Mouse (Mus musculus) cerebellum, adult 18-20 months (tissue): ENCODE measurements at regions not wholly inside any gene's neighbourhood (a gene's known extent, or its start where the extent isn't known, plus 50 kb on each side); places are given as distances from the start of the nearest gene placed in this dataset.

ENCODE experiments used
- DNase-seq, 2 experiments: peaks; one replicate each; pipeline ENCODE4 v3.0.0; 2021

DNA sequence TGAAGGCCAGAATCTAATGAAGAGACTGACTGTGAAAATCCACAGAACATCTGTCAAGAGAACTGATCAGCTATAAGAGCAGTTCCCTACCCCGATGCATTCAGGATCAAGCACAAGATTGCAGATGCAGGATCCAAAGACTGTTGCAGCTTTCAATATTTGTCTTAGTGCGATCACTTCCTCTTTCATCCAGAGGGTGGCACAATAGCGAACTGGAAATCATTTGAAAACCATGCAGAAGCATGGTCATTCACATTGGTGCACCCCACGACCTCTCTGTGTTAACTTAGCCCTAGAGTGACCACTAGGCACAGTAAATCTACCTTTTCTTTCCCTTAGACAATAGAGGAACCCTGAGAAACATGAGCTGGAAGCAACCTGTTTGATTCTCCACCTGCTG, 55.8 kb upstream of the Pak3 start:
- no peak for DNase-seq

GRCm38 (mm10) chrX:143448636-143449346, 54.7 kb upstream of the Chrdl1 start:
- peak in 1 of 2 experiments; percentile 9 for DNase-seq

DNA sequence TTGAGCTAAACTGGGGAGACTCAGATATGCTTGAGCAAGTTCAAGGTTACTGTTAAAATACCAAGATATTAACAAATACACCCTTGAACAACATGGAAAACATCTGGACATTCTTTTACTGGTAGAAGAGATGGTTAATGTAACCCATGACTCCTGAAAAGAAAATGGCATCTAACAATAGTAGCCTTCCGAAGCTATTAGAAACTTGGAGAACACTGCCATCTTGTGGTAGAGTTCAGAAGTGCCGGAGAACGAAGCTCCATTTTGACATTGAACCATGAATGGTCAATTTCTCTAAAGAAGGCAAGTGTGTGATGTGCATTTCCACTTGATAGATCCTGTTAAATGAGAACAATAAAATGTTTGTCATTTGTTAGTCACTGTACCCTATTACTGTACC, 50.5 kb upstream of the Chrdl1 start:
- DNase-seq = peak; percentile 6 to 59
